Mouse (Mus musculus) heart, embryonic 16.5 days (tissue): Measurements from ENCODE around the gene Dcxr. TPM values are rescaled to one million over a fixed set of nuclear protein-coding genes. Genes with fewer than 3 reads are reported as not detected.
A peak's percentile ranks its signal among the peaks of the same experiment; 100 is the strongest.

Source experiments
- ATAC-seq: fragments of 200-750 bp; cut with Nextera tagmentation; replicated peaks from 2 replicates; pipeline ENCODE4 v1.8.0; 2017; ENCODE audit warnings: moderate number of reproducible peaks; ENCODE audit not compliant: insufficient read depth, low FRiP score; ENCODE audit errors: extremely low read depth
- H3K27ac ChIP-seq: fragments of 300-500 bp; sonication (generic); 2 replicates; pipeline ENCODE4 v1.5.1; 2014; ENCODE audit warnings: mild to moderate bottlenecking, low read length, control low read depth, moderate library complexity
- H3K27me3 ChIP-seq: fragments of 300-500 bp; sonication (generic); 2 replicates; pipeline ENCODE4 v1.6.1; 2014; ENCODE audit warnings: low read length, mixed read lengths; ENCODE audit not compliant: control insufficient read depth, insufficient read depth
- H3K36me3 ChIP-seq: fragments of 300-500 bp; sonication (generic); 2 replicates; pipeline ENCODE4 v1.6.1; 2014; ENCODE audit not compliant: control insufficient read depth, insufficient read depth
- H3K4me1 ChIP-seq: fragments of 300-500 bp; sonication (generic); 2 replicates; pipeline ENCODE4 v1.6.1; 2014; ENCODE audit warnings: low read length, mixed read lengths; ENCODE audit not compliant: control insufficient read depth, insufficient read depth
- H3K4me2 ChIP-seq: fragments of 300-500 bp; sonication (generic); 2 replicates; pipeline ENCODE4 v1.6.1; 2014; ENCODE audit warnings: low read depth, mild to moderate bottlenecking, control low read depth, low read length
- H3K4me3 ChIP-seq: fragments of 300-500 bp; sonication (generic); 2 replicates; pipeline ENCODE4 v1.5.1; 2014; ENCODE audit warnings: mild to moderate bottlenecking, control low read depth, low read length
- H3K9ac ChIP-seq: fragments of 300-500 bp; sonication (generic); 2 replicates; pipeline ENCODE4 v1.6.1; 2014; ENCODE audit warnings: low read length, control low read depth
- H3K9me3 ChIP-seq: fragments of 300-500 bp; sonication (generic); replicated peaks from 2 replicates; pipeline ENCODE4 v1.6.1; 2016; ENCODE audit warnings: low read length; ENCODE audit not compliant: control insufficient read depth
- WGBS: fragments of 180-500 bp; shearing (Covaris S2); extraction: QIAGEN DNeasy Blood & Tissue Kit; methylation state at CpG from one replicate; pipeline ENCODE4 v1.1.7; 2014; 5-methylcytosine and 5-hydroxymethylcytosine counted together
- polyA plus RNA-seq: library from polyadenylated mRNA; unstranded; fragments of >200 nt; fragmentation: Nextera tagmentation; extraction: Ambion mirVana; gene quantifications from 2 replicates; pipeline ENCODE4 v1.2.1, GENCODE M21; 2015

Gene Dcxr
- polyA plus RNA-seq, 1 experiment from 2014 or later = 15.3 TPM

GRCm38 (mm10) chr11:120704486-120705325 is 22.4 kb downstream of the Dcxr start:
- Histone ChIP-seq H3K36me3 (peaks cover 9% of the 10 kb centered on the region), H3K4me2 (peak overlapping the region; percentile 0; the same call in 1 of the 2 replicates), H3K9ac (0 out of 2 replicates have a peak overlapping the region, but pooled peaks have one; percentile 51), H3K27ac (peak overlapping the region; percentile 50), H3K27me3 (no peaks in the 10 kb centered on the region), H3K9me3 (no peaks in the 10 kb centered on the region), H3K4me3 (no peak overlapping the region), H3K4me1 (peaks cover 34% of the 10 kb centered on the region)
- 34% methylated on average over 8 of the region's 8 CpGs for WGBS
- peak; percentile 15; the same call in 1 of the 2 replicates for ATAC-seq

GRCm38 (mm10) chr11:120703696-120704454 is 23.2 kb downstream of the Dcxr start:
- ATAC-seq = peak; percentile 59
- H3K27me3 ChIP-seq = no peaks in the 10 kb centered on the region
- H3K4me1 ChIP-seq = peaks cover 34% of the 10 kb centered on the region
- whole genome bisulfite sequencing = 48% methylated on average over 15 of the region's 15 CpGs
- H3K9me3 ChIP-seq = no peaks in the 10 kb centered on the region
- peak overlapping the region; percentile 0; the same call in 1 of the 2 replicates for H3K4me2 ChIP-seq
- H3K4me3 ChIP-seq = no peak overlapping the region
- H3K9ac ChIP-seq = 0 out of 2 replicates have a peak overlapping the region, but pooled peaks have one; percentile 51
- H3K36me3 ChIP-seq = 0 out of 2 replicates have a peak, but pooled peaks cover 5% of the 10 kb centered on the region
- H3K27ac ChIP-seq = peak overlapping the region; percentile 50

- no peaks in the 10 kb centered on the region for H3K9me3 ChIP-seq
- 23% methylated on average over 10 of the region's 10 CpGs for WGBS
- peak; percentile 76 for ATAC-seq
- peak overlapping the region; percentile 67 for H3K27ac ChIP-seq
- 0 out of 2 replicates have a peak, but pooled peaks cover 3% of the 10 kb centered on the region for H3K36me3 ChIP-seq
- H3K27me3 ChIP-seq = no peaks in the 10 kb centered on the region
- no peak overlapping the region for H3K4me3 ChIP-seq
- H3K4me1 ChIP-seq = peaks cover 22% of the 10 kb centered on the region
- H3K4me2 ChIP-seq = no peak overlapping the region
- peak overlapping the region; percentile 30 for H3K9ac ChIP-seq
Measured at GRCm38 (mm10) chr11:120697741-120698140, 29.3 kb downstream of the Dcxr start.

- H3K36me3 ChIP-seq = no peaks in the 10 kb centered on the region
- no peak overlapping the region for H3K4me2 ChIP-seq
- 86% methylated on average over 6 of the region's 6 CpGs for WGBS
- no peaks in the 10 kb centered on the region for H3K27me3 ChIP-seq
- H3K4me3 ChIP-seq = no peak overlapping the region
- H3K9me3 ChIP-seq = no peaks in the 10 kb centered on the region
- no peak overlapping the region for H3K9ac ChIP-seq
- H3K27ac ChIP-seq = no peak overlapping the region
- no peak for ATAC-seq
- peaks cover 33% of the 10 kb centered on the region for H3K4me1 ChIP-seq
Measured at GRCm38 (mm10) chr11:120696568-120696967, 30.5 kb downstream of the Dcxr start.

GRCm38 (mm10) chr11:120695641-120696040 is 31.4 kb downstream of the Dcxr start:
- ATAC-seq = no peak
- Histone ChIP-seq H3K27me3 (no peaks in the 10 kb centered on the region), H3K36me3 (0 out of 2 replicates have a peak, but pooled peaks cover 1% of the 10 kb centered on the region), H3K4me2 (no peak overlapping the region), H3K9me3 (no peaks in the 10 kb centered on the region), H3K27ac (no peak overlapping the region), H3K4me3 (no peak overlapping the region), H3K9ac (peak overlapping the region; percentile 25; the same call in 1 of the 2 replicates), H3K4me1 (peaks cover 33% of the 10 kb centered on the region)
- WGBS = 52% methylated on average over 12 of the region's 12 CpGs

- Histone ChIP-seq H3K9me3 (no peaks in the 10 kb centered on the region), H3K27ac (no peak overlapping the region), H3K4me3 (no peak overlapping the region), H3K4me2 (no peak overlapping the region), H3K36me3 (peaks cover 4% of the 10 kb centered on the region; the same call in 1 of the 2 replicates), H3K4me1 (peaks cover 33% of the 10 kb centered on the region), H3K9ac (peak overlapping the region; percentile 25; the same call in 1 of the 2 replicates), H3K27me3 (no peaks in the 10 kb centered on the region)
- ATAC-seq = peak; percentile 46; the same call in 1 of the 2 replicates
- WGBS = 30% methylated on average over 4 of the region's 4 CpGs
Measured at GRCm38 (mm10) chr11:120695184-120695583, 31.9 kb downstream of the Dcxr start.

- ATAC-seq = no peak
- Histone ChIP-seq H3K27ac (no peak overlapping the region), H3K9ac (no peak overlapping the region), H3K9me3 (no peaks in the 10 kb centered on the region), H3K27me3 (no peaks in the 10 kb centered on the region), H3K36me3 (peaks cover 11% of the 10 kb centered on the region), H3K4me3 (no peak overlapping the region), H3K4me2 (no peak overlapping the region), H3K4me1 (peaks cover 32% of the 10 kb centered on the region)
- WGBS = 84% methylated on average over 3 of the region's 3 CpGs
Measured at GRCm38 (mm10) chr11:120693461-120693860, 33.6 kb downstream of the Dcxr start.

- Histone ChIP-seq H3K9me3 (no peaks in the 10 kb centered on the region), H3K36me3 (peaks cover 11% of the 10 kb centered on the region), H3K4me2 (no peak overlapping the region), H3K4me1 (peaks cover 26% of the 10 kb centered on the region), H3K4me3 (no peak overlapping the region), H3K9ac (no peak overlapping the region), H3K27me3 (no peaks in the 10 kb centered on the region), H3K27ac (peak overlapping the region; percentile 53)
- WGBS = 62% methylated on average over 4 of the region's 4 CpGs
- peak; percentile 49; the same call in 1 of the 2 replicates for ATAC-seq
Measured at GRCm38 (mm10) chr11:120692471-120693011, 34.5 kb downstream of the Dcxr start.
